ENCODE assay signal across 8 mouse cellular contexts in the genomic region with DNA sequence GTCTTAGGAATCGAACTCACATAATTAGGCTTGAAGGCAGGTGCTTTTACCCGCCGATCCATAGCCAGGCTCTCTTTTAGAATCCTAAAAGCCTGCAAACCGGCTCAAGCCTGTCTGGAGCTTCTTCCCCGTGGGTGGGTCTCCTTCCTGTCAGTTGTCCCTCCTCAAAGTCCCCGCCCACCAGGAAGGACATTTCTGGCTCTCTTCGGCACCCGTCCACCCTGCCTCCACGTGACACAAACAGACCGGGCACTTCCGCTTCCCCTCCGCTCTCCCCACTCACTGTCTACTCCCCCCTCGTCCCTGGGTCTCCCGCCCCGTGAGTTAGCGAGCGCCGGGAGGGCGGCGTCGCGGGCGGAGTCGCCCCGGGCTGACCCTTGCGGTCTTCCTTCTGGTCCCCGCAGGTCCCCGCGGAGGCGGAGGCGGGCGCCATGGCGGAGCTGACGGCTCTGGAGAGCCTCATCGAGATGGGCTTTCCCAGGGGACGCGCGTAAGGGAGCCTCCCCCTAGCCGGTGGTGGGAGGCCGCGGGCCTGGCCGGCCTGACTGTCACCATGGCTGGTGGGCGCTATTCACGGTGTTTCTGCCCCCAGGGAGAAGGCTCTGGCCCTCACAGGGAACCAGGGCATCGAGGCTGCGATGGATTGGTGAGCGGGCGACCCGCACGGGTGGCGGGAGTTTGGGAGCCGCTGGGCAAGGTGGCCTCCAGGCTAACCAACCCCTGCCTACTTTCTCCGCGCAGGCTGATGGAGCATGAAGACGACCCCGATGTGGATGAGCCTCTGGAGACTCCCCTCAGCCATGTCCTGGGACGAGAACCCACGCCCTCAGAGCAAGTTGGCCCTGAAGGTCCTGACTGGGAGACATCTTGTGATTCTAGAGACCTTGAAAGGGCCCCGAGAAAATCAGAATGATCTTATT. TPM values are rescaled to one million over a fixed set of nuclear protein-coding genes. Genes with fewer than 3 reads are reported as not detected.
A peak's percentile ranks its signal among the peaks of the same experiment; 100 is the strongest.
DNase-seq lines count a peak whose midpoint lies in the region; ATAC-seq lines count a peak whose summit lies in the region.

TSS of gene Ubxn1 (plus strand) at position 230 of the 920 bp plus-strand sequence.

- peaks cover 16% of the 10 kb centered on the region for H3K36me3 ChIP-seq in lung, embryonic 16.5 days (ENCODE audit: control insufficient read depth, insufficient read depth, low read length)

- H3K9ac ChIP-seq in lung, embryonic 16.5 days (ENCODE audit: low read length), result peak within 1 kb of the TSS; percentile 99

- no peaks in the 10 kb centered on the region for H3K27me3 ChIP-seq in lung, embryonic 16.5 days (ENCODE audit: control insufficient read depth, insufficient read depth, low read depth, low read length)

- ATAC-seq in hematopoietic stem cell, adult 5-6 weeks (replicated peaks in 1 of 2; ENCODE audit: insufficient read depth in 1 of 2, low FRiP score in 2 of 2, low TSS enrichment in 1 of 2, low read depth in 1 of 2, poor library complexity in 2 of 2, severe bottlenecking in 2 of 2), result peak; percentile 98 to 100
- ATAC-seq in lung, embryonic 16.5 days (ENCODE audit: low read depth), result peak; percentile 98

- H3K27ac ChIP-seq in lung, embryonic 16.5 days (ENCODE audit: low read length), result peak within 1 kb of the TSS; percentile 78

- peaks cover 10% of the 10 kb centered on the region for H3K4me1 ChIP-seq in lung, embryonic 16.5 days (replicated peaks; ENCODE audit: control insufficient read depth, insufficient read depth, low read length)

- DNase-seq in MEL-GATA-1-ER (ENCODE audit: extremely low read depth, low read depth), result peak; percentile 96
- peak; percentile 95 for DNase-seq in cerebellum, adult 8-10 months
- DNase-seq in forelimb bud, embryonic 11.5 days (ENCODE audit: low read depth, low spot score), result peak; percentile 93
- peak; percentile 98 for DNase-seq in layer of hippocampus, adult 9-10 months (ENCODE audit: low spot score)
- peak; percentile 86 for DNase-seq in ovary, postnatal 10 days (ENCODE audit: low spot score)
- DNase-seq in thymus, postnatal 10 days (ENCODE audit: low spot score in 2 of 2), result peak; percentile 93 to 95

- WGBS in lung, embryonic 16.5 days, result 1% methylated on average over 51 of the region's 59 CpGs

- peak within 1 kb of the TSS; percentile 69 for H3K4me2 ChIP-seq in lung, embryonic 16.5 days (ENCODE audit: low read depth, low read length)

- H3K4me3 ChIP-seq in lung, embryonic 16.5 days (ENCODE audit: low read length), result peak within 1 kb of the TSS; percentile 99

- H3K9me3 ChIP-seq in lung, embryonic 16.5 days (ENCODE audit: control insufficient read depth, low read length), result no peaks in the 10 kb centered on the region

RNA-seq across cellular contexts. Expression of gene Ubxn1, which starts in this region (rescaled TPM):
- 174 and 180 TPM in 2 replicates for total RNA-seq in hematopoietic stem cell, adult 5-6 weeks (2017)
- polyA plus RNA-seq in lung, embryonic 16.5 days (2015; fragmentation: Nextera tagmentation; extraction: Ambion mirVana), result 156 and 164 TPM in 2 replicates

Comparison
In these comparisons a context has a peak if more than half of its experiments do, and no peak if none do; other contexts are left out.
1. Peak in every context shown above with its lines: DNase-seq, ATAC-seq, H3K4me3 ChIP-seq and H3K27ac ChIP-seq.